Mouse (Mus musculus) midbrain, embryonic 15.5 days (tissue): Measurements from ENCODE around the gene Inmt. TPM values are rescaled to one million over a fixed set of nuclear protein-coding genes. Genes with fewer than 3 reads are reported as not detected.

ENCODE experiments used
- ATAC-seq: fragments of 200-750 bp; cut with Nextera tagmentation; replicated peaks from 2 replicates; pipeline ENCODE4 v1.8.0; 2017; ENCODE audit warnings: moderate TSS enrichment
- H3K27ac ChIP-seq: fragments of 300-500 bp; sonication (generic); 2 replicates; pipeline ENCODE4 v1.5.1; 2015; ENCODE audit warnings: mild to moderate bottlenecking, inconsistent platforms
- H3K27me3 ChIP-seq: fragments of 300-500 bp; sonication (generic); replicated peaks from 2 replicates; pipeline ENCODE4 v1.6.1; 2015; ENCODE audit warnings: inconsistent platforms
- H3K36me3 ChIP-seq: fragments of 300-500 bp; sonication (generic); replicated peaks from 2 replicates; pipeline ENCODE4 v1.6.1; 2015; ENCODE audit warnings: inconsistent platforms
- H3K4me1 ChIP-seq: fragments of 300-500 bp; sonication (generic); 2 replicates; pipeline ENCODE4 v1.6.1; 2015; ENCODE audit warnings: inconsistent platforms
- H3K4me2 ChIP-seq: fragments of 300-500 bp; sonication (generic); 2 replicates; pipeline ENCODE4 v1.6.1; 2015; ENCODE audit warnings: inconsistent platforms, mild to moderate bottlenecking, moderate library complexity
- H3K4me3 ChIP-seq: fragments of 300-500 bp; sonication (generic); 2 replicates; pipeline ENCODE4 v1.5.1; 2015; ENCODE audit warnings: mild to moderate bottlenecking, inconsistent platforms
- H3K9ac ChIP-seq: fragments of 300-500 bp; sonication (generic); 2 replicates; pipeline ENCODE4 v1.6.1; 2015; ENCODE audit warnings: mild to moderate bottlenecking, inconsistent platforms
- H3K9me3 ChIP-seq: fragments of 300-500 bp; sonication (generic); 2 replicates; pipeline ENCODE4 v1.6.1; 2016; ENCODE audit warnings: inconsistent platforms
- WGBS: fragments of 180-500 bp; shearing (Covaris S2); methylation state at CpG from one replicate; pipeline ENCODE4 v1.1.7; 2015; ENCODE audit warnings: mixed read lengths; 5-methylcytosine and 5-hydroxymethylcytosine counted together
- polyA plus RNA-seq: library from polyadenylated mRNA; unstranded; fragments of >200 nt; fragmentation: Nextera tagmentation; extraction: Ambion mirVana; gene quantifications from 2 replicates; pipeline ENCODE4 v1.2.1, GENCODE M21; 2015

Gene Inmt
- polyA plus RNA-seq = not detected in 2 replicates

DNA sequence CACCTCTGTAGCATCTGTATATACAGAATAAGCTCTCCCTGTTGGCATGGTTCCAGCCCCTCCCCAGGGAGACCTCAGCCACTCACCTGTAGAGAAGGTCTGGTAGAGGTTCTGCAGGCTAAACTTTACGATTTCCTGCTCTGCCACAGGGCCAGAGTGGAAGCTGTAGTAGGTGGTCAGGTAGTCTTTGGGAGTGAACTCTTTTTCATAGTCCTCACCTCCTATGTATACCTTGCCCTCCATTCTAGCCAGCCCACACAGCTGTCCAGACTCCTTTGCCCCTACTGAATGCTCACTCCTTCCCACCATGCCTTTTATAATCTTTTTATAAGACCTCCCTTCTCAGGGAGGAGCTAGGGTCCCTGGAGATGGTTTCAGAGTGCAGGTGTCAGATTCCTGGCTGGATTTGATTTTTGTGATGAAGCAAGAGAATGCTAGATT lies at the start of gene Inmt:
Gene Inmt, minus strand, starts transcription at position 303 of the 441 bp plus-strand sequence.
- Histone ChIP-seq H3K27me3 (no peaks in the 10 kb centered on the region; the same call in 1 of the 2 replicates), H3K4me1 (no peaks in the 10 kb centered on the region), H3K27ac (no peak within 1 kb of the TSS), H3K9ac (no peak within 1 kb of the TSS), H3K9me3 (no peaks in the 10 kb centered on the region), H3K4me3 (no peak within 1 kb of the TSS), H3K36me3 (no peaks in the 10 kb centered on the region), H3K4me2 (no peak within 1 kb of the TSS)
- ATAC-seq = no peak
- WGBS = 67% methylated on average over 1 of the region's 1 CpGs

DNA sequence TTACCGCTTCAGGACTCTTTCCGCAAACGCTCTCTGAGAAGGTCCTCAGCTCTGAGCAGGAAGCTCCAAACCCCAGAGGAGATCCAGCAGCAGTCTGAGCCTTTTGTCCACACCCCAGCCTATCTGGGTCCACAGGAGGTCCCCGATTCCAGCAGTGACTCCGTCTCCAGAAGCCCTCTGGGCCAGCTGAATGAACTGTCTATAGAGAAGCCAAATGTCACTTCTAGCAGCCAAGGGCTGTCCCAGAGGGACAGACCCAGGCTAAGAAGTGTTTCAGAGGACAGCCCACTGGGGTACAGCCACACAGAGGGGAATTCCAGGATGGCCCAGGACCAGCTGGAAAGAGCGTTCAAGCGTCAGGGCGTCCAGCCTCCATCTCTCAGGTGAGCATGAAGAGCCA lies 49.1 kb upstream of the Inmt start:
- Histone ChIP-seq H3K9ac (no peak overlapping the region), H3K36me3 (no peaks in the 10 kb centered on the region), H3K27ac (no peak overlapping the region), H3K4me2 (no peak overlapping the region), H3K9me3 (no peaks in the 10 kb centered on the region), H3K4me3 (no peak overlapping the region), H3K27me3 (no peaks in the 10 kb centered on the region), H3K4me1 (no peaks in the 10 kb centered on the region)
- ATAC-seq = no peak
- 93% methylated on average over 8 of the region's 8 CpGs for WGBS

DNA sequence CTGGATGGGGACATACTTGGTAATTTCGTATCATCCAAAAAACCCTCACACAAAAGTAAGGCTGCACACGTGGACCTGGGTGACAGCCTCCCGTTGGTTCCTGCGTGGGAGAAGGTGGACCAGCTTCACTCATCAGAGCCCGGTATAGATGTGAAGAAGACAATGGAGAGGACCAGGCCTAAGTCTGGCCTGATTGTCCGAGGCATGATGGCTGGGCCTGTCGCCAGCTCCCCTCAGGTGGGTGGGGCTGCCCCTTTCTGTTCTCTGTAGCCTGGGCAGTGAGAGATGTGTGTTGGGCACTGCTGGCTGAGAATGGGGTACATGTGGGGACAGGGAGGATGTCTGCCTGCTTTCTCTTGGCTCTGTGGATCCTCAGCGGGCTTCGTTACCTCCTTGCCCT lies 43.4 kb upstream of the Inmt start:
- Histone ChIP-seq H3K4me2 (no peak overlapping the region), H3K36me3 (no peaks in the 10 kb centered on the region)

DNA sequence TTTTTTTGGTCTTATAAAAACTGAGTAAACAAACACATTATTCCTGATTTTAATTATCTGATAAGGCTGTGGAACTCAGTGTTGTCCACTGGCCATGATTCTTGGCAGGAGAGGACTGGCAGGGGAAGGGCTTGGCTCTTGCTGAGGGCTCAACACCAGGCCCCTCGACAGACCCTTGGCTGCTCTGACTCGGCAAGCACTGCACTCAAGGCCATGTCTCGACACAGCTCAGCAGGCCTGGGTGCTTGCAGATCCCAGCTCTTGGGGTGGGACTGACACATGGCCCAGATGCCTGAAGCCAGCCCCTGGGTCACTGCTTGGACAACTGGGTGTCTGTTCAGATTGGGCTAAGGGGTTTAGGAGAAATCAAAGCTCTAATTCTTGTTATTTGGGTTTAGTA lies 39.7 kb upstream of the Inmt start:
- H3K4me2 ChIP-seq = no peak overlapping the region
- H3K9me3 ChIP-seq = no peaks in the 10 kb centered on the region
- no peak overlapping the region for H3K4me3 ChIP-seq
- ATAC-seq = no peak
- H3K4me1 ChIP-seq = no peaks in the 10 kb centered on the region
- 79% methylated on average over 3 of the region's 3 CpGs for WGBS
- no peaks in the 10 kb centered on the region for H3K27me3 ChIP-seq
- H3K9ac ChIP-seq = no peak overlapping the region
- H3K36me3 ChIP-seq = no peaks in the 10 kb centered on the region
- H3K27ac ChIP-seq = no peak overlapping the region

More for the DNA sequence above, 43.4 kb upstream of the Inmt start:
- H3K27ac ChIP-seq = no peak overlapping the region
- 91% methylated on average over 9 of the region's 9 CpGs for WGBS
- no peak for ATAC-seq
- no peaks in the 10 kb centered on the region for H3K9me3 ChIP-seq
- no peak overlapping the region for H3K9ac ChIP-seq
- no peak overlapping the region for H3K4me3 ChIP-seq
- no peaks in the 10 kb centered on the region for H3K4me1 ChIP-seq
- no peaks in the 10 kb centered on the region for H3K27me3 ChIP-seq

DNA sequence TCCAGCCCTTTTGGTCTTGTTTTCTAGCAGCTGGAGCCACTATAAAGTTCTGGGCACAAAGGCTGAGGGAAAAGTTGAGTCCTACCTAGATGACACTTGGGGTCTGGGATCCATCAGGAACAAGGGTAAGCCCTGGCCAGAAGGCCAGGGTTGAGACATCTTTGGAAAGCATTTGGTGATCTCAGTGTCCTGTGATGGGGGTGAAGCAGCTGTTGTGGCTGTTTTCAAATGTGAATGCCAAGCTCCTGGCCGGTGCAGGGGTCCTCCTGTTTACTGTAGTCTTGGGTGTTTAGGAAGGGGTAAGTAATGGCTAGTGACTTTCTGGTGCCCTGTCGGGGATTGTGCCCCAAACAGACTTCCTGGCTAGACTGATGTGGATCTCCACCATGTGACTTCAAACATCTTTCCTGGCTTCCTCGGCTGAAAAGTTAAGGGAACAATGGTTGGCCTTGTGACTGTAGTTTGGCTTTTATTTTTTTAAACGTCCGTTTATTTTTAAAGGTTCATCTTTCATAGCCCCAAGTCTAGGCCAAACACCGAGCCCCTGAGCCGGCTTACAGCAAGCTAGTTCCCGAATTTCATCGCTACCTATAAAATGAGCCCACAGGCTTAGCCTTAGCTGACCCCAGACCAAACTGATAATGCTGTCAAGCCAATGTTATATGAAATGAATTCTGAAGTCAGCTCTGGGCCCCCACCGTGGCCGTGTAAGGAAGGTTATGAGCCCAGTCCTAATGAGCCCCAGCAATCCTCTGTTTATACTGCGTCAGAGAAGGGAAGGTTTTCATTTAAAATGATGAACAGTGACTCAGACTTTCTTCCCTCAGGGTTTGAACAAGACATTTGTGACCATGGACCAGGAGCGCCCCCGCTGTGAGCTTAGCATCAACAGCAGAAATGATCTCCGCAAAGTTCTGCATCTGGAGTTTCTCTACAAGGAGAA lies 35.9 kb upstream of the Inmt start:
- Histone ChIP-seq H3K4me3 (no peak overlapping the region), H3K27me3 (no peaks in the 10 kb centered on the region)
- ATAC-seq = no peak

DNA sequence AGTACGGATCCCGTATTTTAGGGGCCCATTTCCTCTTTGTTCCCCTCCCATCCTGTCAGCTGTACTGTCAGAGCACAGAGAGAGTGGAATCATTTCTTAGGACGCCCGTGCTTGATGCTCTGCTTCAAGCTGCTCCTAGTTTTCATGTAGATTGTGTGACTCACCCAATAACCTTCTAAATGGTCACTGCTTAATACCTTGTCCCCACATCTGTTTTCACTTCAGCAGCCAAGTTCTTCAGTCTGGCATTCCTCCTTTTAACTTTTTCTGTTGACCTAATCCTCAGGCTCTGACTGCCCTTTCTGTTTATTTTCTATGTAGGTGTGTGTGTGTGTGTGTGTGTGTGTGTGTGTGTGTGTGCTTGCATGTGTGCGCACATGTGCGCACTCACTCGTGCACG lies 32.9 kb upstream of the Inmt start:
- Histone ChIP-seq H3K4me1 (peaks cover 19% of the 10 kb centered on the region), H3K4me2 (no peak overlapping the region), H3K4me3 (no peak overlapping the region), H3K36me3 (no peaks in the 10 kb centered on the region), H3K9ac (no peak overlapping the region), H3K9me3 (no peaks in the 10 kb centered on the region), H3K27ac (no peak overlapping the region), H3K27me3 (no peaks in the 10 kb centered on the region)
- no peak for ATAC-seq
- WGBS = 89% methylated on average over 8 of the region's 8 CpGs

More for the DNA sequence above, 35.9 kb upstream of the Inmt start:
- Histone ChIP-seq H3K36me3 (no peaks in the 10 kb centered on the region), H3K4me1 (no peaks in the 10 kb centered on the region), H3K9ac (no peak overlapping the region), H3K27ac (no peak overlapping the region), H3K9me3 (no peaks in the 10 kb centered on the region), H3K4me2 (no peak overlapping the region)
- 84% methylated on average over 15 of the region's 15 CpGs for WGBS

DNA sequence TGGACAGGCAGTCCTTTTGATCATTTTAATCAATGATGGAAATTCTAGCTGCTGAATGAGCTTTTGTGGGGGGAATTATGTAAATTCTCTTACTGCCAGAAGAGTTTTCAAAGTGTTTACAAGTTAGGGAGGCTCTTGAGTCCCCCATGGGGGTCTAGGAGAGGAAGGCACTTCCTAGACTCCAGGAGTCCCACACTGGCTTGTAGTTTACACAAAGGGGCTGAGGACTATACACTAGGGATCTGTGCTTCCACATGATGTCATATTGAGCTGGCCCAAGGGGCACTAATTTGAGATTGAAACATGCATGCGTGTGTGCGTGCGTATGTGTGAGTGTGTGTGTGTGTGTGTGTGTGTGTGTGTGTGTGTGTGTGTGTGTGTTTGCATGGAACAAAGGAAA lies 29.1 kb upstream of the Inmt start:
- WGBS = 43% methylated on average over 3 of the region's 3 CpGs
- peak; percentile 57 for ATAC-seq

DNA sequence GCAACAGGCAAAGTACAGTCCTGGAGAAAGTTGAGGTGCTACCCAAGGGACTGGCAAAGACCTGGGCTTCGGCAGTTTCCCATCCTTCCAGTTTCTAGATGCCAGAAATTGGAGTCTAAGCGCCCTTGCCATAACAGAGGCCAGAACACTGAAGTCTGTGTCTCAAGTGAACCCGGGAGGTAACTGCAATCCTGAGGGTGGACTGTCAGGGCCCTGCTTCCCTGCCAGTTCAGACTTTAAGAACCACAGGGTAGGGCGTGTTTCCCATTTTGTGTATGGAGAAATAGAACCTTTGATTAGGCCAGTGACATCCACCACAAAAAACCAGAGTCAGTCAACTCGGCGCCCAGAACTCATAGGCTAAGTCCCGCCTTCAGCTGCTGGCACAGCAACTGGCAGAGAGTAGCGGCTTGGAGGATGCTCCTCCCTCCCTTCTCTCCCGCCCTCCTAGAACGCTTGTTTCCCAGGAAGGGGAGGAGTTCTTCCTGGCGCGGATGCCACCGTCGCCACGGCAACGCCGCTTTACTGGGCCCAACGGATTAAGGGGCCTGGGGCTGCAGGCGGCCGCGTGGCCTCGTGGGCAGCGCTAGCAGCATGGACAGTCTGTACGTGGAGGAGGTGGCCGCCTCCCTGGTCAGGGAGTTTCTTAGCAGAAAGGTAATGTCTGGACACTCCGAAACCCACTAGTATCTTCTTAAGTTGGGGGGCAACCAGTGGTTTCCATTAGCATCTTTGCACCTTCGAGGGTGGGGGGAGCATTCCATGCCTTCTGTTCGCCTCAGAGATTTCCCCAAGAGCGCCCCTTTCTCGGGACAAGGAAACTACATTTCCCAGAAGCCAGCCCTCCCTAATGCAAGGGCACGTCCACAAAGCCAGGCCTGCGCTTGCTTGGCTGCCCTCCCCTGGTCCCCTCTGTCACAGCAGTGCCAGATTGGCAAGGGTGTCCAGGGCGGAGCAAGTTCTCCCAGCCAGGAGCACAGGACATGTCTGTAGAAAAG lies 28.4 kb upstream of the Inmt start, which contains the start of gene Mindy4:
Gene Mindy4, plus strand, starts transcription at position 471 of the 998 bp plus-strand sequence.
- H3K36me3 ChIP-seq = no peaks in the 10 kb centered on the region
- H3K9ac ChIP-seq = peak within 1 kb of the TSS; percentile 63
- no peaks in the 10 kb centered on the region for H3K9me3 ChIP-seq
- H3K4me2 ChIP-seq = peak within 1 kb of the TSS; percentile 63
- peaks cover 22% of the 10 kb centered on the region for H3K4me1 ChIP-seq
- H3K27ac ChIP-seq = peak within 1 kb of the TSS; percentile 91
- no peaks in the 10 kb centered on the region for H3K27me3 ChIP-seq
- ATAC-seq = peak; percentile 97
- peak within 1 kb of the TSS; percentile 53 for H3K4me3 ChIP-seq
- 5% methylated on average over 32 of the region's 33 CpGs for WGBS

More for the DNA sequence above, 29.1 kb upstream of the Inmt start:
- H3K27ac ChIP-seq = peak overlapping the region; percentile 91
- no peaks in the 10 kb centered on the region for H3K9me3 ChIP-seq
- no peaks in the 10 kb centered on the region for H3K36me3 ChIP-seq
- peaks cover 22% of the 10 kb centered on the region for H3K4me1 ChIP-seq
- peak overlapping the region; percentile 53 for H3K4me3 ChIP-seq
- H3K9ac ChIP-seq = peak overlapping the region; percentile 63
- no peaks in the 10 kb centered on the region for H3K27me3 ChIP-seq
- peak overlapping the region; percentile 63 for H3K4me2 ChIP-seq

DNA sequence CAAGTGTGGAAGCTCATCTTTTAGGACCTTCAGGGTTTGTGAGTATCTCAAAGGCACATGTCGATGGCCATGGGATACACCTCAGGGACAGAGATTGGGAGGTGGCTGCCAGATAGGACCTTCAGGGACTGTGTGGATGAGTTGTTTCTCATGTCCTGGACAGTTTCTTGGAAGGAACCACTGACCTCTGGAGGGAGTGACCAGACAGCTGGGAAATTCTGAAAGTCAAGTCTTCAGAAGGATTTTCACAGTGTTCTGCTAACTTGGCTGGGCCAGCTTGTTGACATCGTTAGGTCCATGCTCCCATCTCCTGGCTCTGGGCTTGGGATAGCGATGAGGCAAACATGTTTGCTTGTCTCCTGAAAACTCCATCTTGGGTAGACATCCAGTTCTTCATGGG lies 24.2 kb upstream of the Inmt start:
- Histone ChIP-seq H3K27me3 (no peaks in the 10 kb centered on the region), H3K27ac (no peak overlapping the region), H3K9ac (no peak overlapping the region), H3K36me3 (no peaks in the 10 kb centered on the region), H3K4me2 (no peak overlapping the region), H3K9me3 (no peaks in the 10 kb centered on the region), H3K4me3 (no peak overlapping the region), H3K4me1 (peaks cover 11% of the 10 kb centered on the region)
- ATAC-seq = no peak
- WGBS = 93% methylated on average over 3 of the region's 3 CpGs

DNA sequence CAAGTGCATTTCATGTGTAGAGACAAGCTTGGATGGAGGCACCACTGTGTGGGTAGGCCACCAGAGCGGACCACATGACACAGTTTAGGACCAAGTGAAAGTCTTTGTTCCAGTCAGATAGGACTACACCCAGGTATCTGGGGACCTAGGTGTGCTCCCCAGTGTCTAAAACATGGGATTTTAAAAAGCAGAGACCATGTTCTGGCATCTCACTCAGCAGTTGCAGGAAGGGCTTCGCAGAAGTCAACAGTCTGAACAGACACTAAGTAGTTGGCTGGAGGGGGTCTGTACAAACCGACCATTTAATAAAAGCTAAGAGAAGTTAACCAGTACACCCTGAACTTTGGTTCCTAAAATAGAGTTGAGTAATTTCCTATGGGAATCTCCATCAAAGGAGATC lies 18.3 kb upstream of the Inmt start:
- H3K4me3 ChIP-seq = no peak overlapping the region
- no peak overlapping the region for H3K27ac ChIP-seq
- H3K36me3 ChIP-seq = no peaks in the 10 kb centered on the region
- no peaks in the 10 kb centered on the region for H3K27me3 ChIP-seq
- ATAC-seq = no peak
- no peak overlapping the region for H3K4me2 ChIP-seq
- H3K4me1 ChIP-seq = no peaks in the 10 kb centered on the region
- H3K9ac ChIP-seq = no peak overlapping the region
- no peaks in the 10 kb centered on the region for H3K9me3 ChIP-seq
- 96% methylated on average over 3 of the region's 3 CpGs for WGBS

DNA sequence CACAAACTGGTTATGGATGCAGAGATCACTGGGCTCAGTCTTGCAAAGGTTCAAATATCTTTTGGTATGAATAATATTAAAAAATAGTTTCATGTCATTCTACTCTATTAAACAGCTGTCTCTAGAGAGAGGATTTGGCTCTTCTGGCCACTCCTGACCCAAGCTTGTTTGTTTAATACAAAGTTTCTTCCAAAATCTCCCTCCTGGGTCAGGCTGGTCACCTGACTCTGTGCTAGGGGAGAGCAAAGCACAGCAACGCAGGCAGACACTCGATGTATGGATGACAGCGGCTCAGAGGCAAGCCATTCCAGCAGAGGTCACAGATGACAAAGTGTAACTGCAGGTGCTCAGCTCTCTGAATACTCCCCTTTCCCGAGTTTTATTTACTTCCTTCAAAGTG lies 16.7 kb upstream of the Inmt start:
- no peak overlapping the region for H3K4me3 ChIP-seq
- no peak overlapping the region for H3K27ac ChIP-seq
- no peak overlapping the region for H3K9ac ChIP-seq
- ATAC-seq = no peak
- 76% methylated on average over 4 of the region's 4 CpGs for WGBS
- no peaks in the 10 kb centered on the region for H3K9me3 ChIP-seq
- H3K4me2 ChIP-seq = no peak overlapping the region
- H3K27me3 ChIP-seq = no peaks in the 10 kb centered on the region
- no peaks in the 10 kb centered on the region for H3K36me3 ChIP-seq
- H3K4me1 ChIP-seq = no peaks in the 10 kb centered on the region

DNA sequence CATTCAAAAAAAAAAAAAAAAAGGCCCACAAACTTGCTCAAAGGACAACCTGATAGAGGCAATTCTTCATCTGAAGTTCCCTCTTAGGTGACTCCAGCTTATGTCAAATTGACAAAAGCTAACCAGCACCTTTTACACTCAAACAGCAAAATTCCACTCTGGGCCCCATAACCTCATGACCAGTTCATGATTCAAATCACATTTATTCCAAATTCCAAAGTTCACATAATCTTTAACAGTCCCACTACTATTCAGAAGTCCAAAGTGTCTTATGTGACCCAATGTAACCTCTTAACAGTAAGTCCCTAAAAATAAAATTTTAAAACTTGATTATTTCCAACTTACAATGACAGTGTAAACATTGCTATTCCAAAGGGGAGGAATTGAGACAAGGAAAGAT lies 14.6 kb upstream of the Inmt start:
- no peak overlapping the region for H3K27ac ChIP-seq

More for the DNA sequence above, 14.6 kb upstream of the Inmt start:
- ATAC-seq = no peak
- H3K9ac ChIP-seq = no peak overlapping the region
- H3K27me3 ChIP-seq = no peaks in the 10 kb centered on the region
- H3K4me3 ChIP-seq = no peak overlapping the region
- no peaks in the 10 kb centered on the region for H3K4me1 ChIP-seq
- H3K36me3 ChIP-seq = no peaks in the 10 kb centered on the region
- H3K9me3 ChIP-seq = no peaks in the 10 kb centered on the region
- no peak overlapping the region for H3K4me2 ChIP-seq
